Mouse (Mus musculus): ENCODE data around the gene Lcn2. TPM values are rescaled to one million over a fixed set of nuclear protein-coding genes. Genes with fewer than 3 reads are reported as not detected.

Gene Lcn2
- polyA plus RNA-seq, 1 experiment from 2014 or later, result 2.2 TPM

GRCm38 (mm10) chr2:32423481-32424331 lies 35.7 kb upstream of the Lcn2 start:
- Histone ChIP-seq H3K9me3 (no peaks in the 10 kb centered on the region), H3K4me1 (peaks cover 43% of the 10 kb centered on the region), H3K36me3 (peaks cover 23% of the 10 kb centered on the region), H3K9ac (peak overlapping the region; percentile 18; the same call in 1 of the 2 replicates), H3K4me2 (peak overlapping the region; percentile 77), H3K27me3 (no peaks in the 10 kb centered on the region), H3K4me3 (peak overlapping the region; percentile 39), H3K27ac (peak overlapping the region; percentile 97)
- 2% methylated on average over 14 of the region's 14 CpGs for WGBS
- ATAC-seq (ENCODE audit: borderline replicate concordance, extremely low read depth, low FRiP score, low TSS enrichment), result peak; percentile 91

DNA sequence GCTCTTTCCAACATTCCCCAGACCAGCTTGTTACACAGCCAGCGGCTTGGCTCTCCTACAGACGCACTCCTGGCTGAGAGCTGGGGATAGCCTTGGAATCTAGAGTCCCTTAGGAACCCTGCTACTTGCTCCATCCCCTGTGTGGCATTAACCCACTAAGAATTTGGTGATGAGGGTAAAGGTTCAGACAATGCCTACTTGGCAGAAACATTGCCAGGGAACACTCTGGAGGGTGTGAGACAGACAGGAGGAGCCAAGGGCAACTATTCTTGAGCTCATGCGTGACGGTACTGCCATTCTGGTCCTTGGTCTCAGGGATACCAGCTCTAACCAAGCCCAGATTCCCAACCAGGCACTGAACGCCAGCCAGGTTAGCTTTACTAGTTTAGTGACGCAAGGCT lies 33.8 kb upstream of the Lcn2 start:
- peaks cover 30% of the 10 kb centered on the region for H3K4me1 ChIP-seq
- ATAC-seq (ENCODE audit: borderline replicate concordance, extremely low read depth, low FRiP score, low TSS enrichment), result no peak
- no peak overlapping the region for H3K4me3 ChIP-seq
- H3K9me3 ChIP-seq, result no peaks in the 10 kb centered on the region
- 92% methylated on average over 6 of the region's 6 CpGs for WGBS
- peaks cover 41% of the 10 kb centered on the region for H3K36me3 ChIP-seq
- H3K27me3 ChIP-seq, result no peaks in the 10 kb centered on the region
- 0 out of 2 replicates have a peak overlapping the region, but pooled peaks have one; percentile 97 for H3K27ac ChIP-seq
- no peak overlapping the region for H3K9ac ChIP-seq
- no peak overlapping the region for H3K4me2 ChIP-seq

- H3K4me3 ChIP-seq, result no peak overlapping the region
- no peaks in the 10 kb centered on the region for H3K27me3 ChIP-seq
- no peaks in the 10 kb centered on the region for H3K9me3 ChIP-seq
- H3K4me2 ChIP-seq, result no peak overlapping the region
- peaks cover 53% of the 10 kb centered on the region for H3K36me3 ChIP-seq
- H3K27ac ChIP-seq, result no peak overlapping the region
- H3K4me1 ChIP-seq, result peaks cover 30% of the 10 kb centered on the region
- ATAC-seq (ENCODE audit: borderline replicate concordance, extremely low read depth, low FRiP score, low TSS enrichment), result no peak
- no peak overlapping the region for H3K9ac ChIP-seq
- 87% methylated on average over 6 of the region's 6 CpGs for WGBS
Observed at GRCm38 (mm10) chr2:32420647-32421046, 32.6 kb upstream of the Lcn2 start.

- Histone ChIP-seq H3K4me2 (no peak overlapping the region), H3K4me1 (peaks cover 29% of the 10 kb centered on the region), H3K36me3 (peaks cover 58% of the 10 kb centered on the region), H3K27ac (no peak overlapping the region), H3K9me3 (no peaks in the 10 kb centered on the region), H3K9ac (no peak overlapping the region), H3K27me3 (no peaks in the 10 kb centered on the region), H3K4me3 (no peak overlapping the region)
- WGBS, result 90% methylated on average over 12 of the region's 12 CpGs
- no peak for ATAC-seq (ENCODE audit: borderline replicate concordance, extremely low read depth, low FRiP score, low TSS enrichment)
Observed at GRCm38 (mm10) chr2:32420066-32420608, 32.1 kb upstream of the Lcn2 start.

- Histone ChIP-seq H3K27me3 (no peaks in the 10 kb centered on the region), H3K4me1 (peaks cover 23% of the 10 kb centered on the region), H3K4me3 (no peak overlapping the region), H3K27ac (no peak overlapping the region), H3K9ac (no peak overlapping the region), H3K9me3 (no peaks in the 10 kb centered on the region), H3K4me2 (no peak overlapping the region), H3K36me3 (peaks cover 61% of the 10 kb centered on the region)
- 71% methylated on average over 3 of the region's 3 CpGs for WGBS
- ATAC-seq (ENCODE audit: borderline replicate concordance, extremely low read depth, low FRiP score, low TSS enrichment), result no peak
Observed at GRCm38 (mm10) chr2:32419359-32419758, 31.3 kb upstream of the Lcn2 start.

DNA sequence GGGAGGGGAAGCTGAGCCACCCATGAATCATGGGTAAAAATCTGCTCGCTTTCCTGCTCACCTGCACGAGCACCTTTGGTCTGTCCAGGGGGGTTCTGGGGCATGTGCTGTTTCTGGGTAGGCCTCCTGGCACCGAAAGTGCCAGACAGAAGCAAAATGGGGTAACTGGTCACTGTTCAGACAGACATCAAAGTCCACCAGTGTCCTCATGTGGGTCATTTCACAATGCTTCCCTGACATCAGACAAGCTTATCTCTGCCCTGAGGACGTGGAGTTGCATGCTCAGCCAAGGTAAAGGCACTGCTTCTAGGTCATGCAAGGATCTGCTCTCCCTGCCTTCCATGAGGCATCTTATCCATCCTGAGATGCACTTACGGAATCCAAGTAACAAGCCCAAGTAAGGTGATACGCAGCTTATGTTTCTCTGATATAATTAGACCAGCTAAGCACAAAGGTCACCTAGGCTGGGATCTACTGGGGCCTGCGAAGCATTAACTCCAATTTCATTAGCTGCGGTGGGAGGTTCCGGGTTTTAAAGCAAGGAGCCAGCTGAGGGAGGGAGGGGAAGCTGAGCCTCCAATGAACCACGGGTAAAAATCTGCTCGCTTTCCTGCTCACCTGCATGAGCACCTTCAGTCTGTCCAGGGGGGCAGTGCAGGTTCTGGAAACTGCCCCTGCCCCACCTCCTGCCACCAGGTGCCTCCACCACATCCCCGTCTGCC lies 30.5 kb upstream of the Lcn2 start:
- WGBS, result 79% methylated on average over 12 of the region's 12 CpGs
- no peak overlapping the region for H3K27ac ChIP-seq
- no peak for ATAC-seq (ENCODE audit: borderline replicate concordance, extremely low read depth, low FRiP score, low TSS enrichment)

GRCm38 (mm10) chr2:32417486-32417885 lies 29.4 kb upstream of the Lcn2 start:
- Histone ChIP-seq H3K4me3 (no peak overlapping the region), H3K27ac (no peak overlapping the region), H3K4me1 (peaks cover 9% of the 10 kb centered on the region), H3K9ac (no peak overlapping the region), H3K36me3 (peaks cover 61% of the 10 kb centered on the region), H3K9me3 (no peaks in the 10 kb centered on the region), H3K4me2 (no peak overlapping the region), H3K27me3 (no peaks in the 10 kb centered on the region)
- ATAC-seq (ENCODE audit: borderline replicate concordance, extremely low read depth, low FRiP score, low TSS enrichment), result no peak
- 72% methylated on average over 8 of the region's 8 CpGs for WGBS

More for the DNA sequence above, 30.5 kb upstream of the Lcn2 start:
- Histone ChIP-seq H3K27me3 (no peaks in the 10 kb centered on the region), H3K9me3 (no peaks in the 10 kb centered on the region), H3K4me2 (no peak overlapping the region), H3K4me1 (peaks cover 20% of the 10 kb centered on the region), H3K4me3 (no peak overlapping the region), H3K36me3 (peaks cover 61% of the 10 kb centered on the region), H3K9ac (no peak overlapping the region)

DNA sequence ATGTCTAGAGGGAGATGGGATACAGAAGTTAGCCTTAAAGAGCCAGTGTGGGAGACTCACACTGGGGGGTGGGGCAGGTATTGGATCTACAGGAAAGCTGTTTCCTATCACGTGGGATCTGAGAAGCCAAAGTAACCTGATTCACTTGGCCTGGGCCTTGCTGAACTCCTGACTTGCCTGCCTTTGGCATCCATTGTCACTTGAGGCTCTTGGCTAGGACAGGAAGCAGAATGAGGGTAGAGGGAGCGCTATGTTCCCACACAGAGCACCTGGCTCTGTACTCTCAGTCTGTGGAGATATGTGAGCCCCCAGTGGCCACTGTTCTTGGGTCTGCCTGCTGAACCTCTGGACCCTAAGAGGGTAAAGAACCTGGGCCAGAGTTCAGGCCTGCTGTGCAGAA lies 28.5 kb upstream of the Lcn2 start:
- Histone ChIP-seq H3K27ac (no peak overlapping the region), H3K9me3 (no peaks in the 10 kb centered on the region), H3K4me3 (no peak overlapping the region), H3K27me3 (no peaks in the 10 kb centered on the region), H3K4me1 (0 out of 2 replicates have a peak, but pooled peaks cover 5% of the 10 kb centered on the region), H3K4me2 (no peak overlapping the region), H3K9ac (no peak overlapping the region), H3K36me3 (peaks cover 61% of the 10 kb centered on the region)
- ATAC-seq (ENCODE audit: borderline replicate concordance, extremely low read depth, low FRiP score, low TSS enrichment), result no peak
- WGBS, result 78% methylated on average over 2 of the region's 2 CpGs

DNA sequence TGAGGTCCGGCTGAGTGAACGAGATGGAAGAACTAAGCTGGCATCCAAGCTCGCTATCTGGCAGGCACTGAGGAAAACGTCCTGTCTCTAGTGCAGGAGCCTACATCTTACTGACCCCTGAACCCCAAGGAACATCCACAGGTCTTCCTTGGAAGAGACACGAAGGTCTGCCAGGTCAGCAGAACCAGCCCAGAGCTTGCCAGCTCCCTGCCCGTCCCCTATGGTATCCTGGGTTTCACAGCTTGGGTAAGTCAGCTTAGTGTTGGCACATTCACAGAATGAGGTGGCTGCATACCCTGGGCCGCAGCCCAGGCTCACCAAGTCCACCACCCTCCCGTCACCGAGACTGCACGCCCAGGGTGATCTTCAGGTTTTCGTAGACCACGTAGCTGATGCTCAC lies 27.7 kb upstream of the Lcn2 start:
- ATAC-seq (ENCODE audit: borderline replicate concordance, extremely low read depth, low FRiP score, low TSS enrichment), result no peak
- peaks cover 59% of the 10 kb centered on the region for H3K36me3 ChIP-seq
- no peaks in the 10 kb centered on the region for H3K9me3 ChIP-seq
- 0 out of 2 replicates have a peak, but pooled peaks cover 5% of the 10 kb centered on the region for H3K4me1 ChIP-seq
- H3K27me3 ChIP-seq, result no peaks in the 10 kb centered on the region
- no peak overlapping the region for H3K27ac ChIP-seq
- H3K4me2 ChIP-seq, result no peak overlapping the region
- H3K9ac ChIP-seq, result no peak overlapping the region
- 91% methylated on average over 12 of the region's 12 CpGs for WGBS
- H3K4me3 ChIP-seq, result no peak overlapping the region

GRCm38 (mm10) chr2:32413936-32414335 lies 25.9 kb upstream of the Lcn2 start:
- Histone ChIP-seq H3K4me3 (no peak overlapping the region), H3K9me3 (no peaks in the 10 kb centered on the region), H3K36me3 (peaks cover 41% of the 10 kb centered on the region), H3K4me1 (peaks cover 9% of the 10 kb centered on the region; the same call in 1 of the 2 replicates), H3K27ac (no peak overlapping the region), H3K27me3 (no peaks in the 10 kb centered on the region), H3K4me2 (no peak overlapping the region), H3K9ac (no peak overlapping the region)
- 44% methylated on average over 5 of the region's 5 CpGs for WGBS
- ATAC-seq (ENCODE audit: borderline replicate concordance, extremely low read depth, low FRiP score, low TSS enrichment), result no peak

DNA sequence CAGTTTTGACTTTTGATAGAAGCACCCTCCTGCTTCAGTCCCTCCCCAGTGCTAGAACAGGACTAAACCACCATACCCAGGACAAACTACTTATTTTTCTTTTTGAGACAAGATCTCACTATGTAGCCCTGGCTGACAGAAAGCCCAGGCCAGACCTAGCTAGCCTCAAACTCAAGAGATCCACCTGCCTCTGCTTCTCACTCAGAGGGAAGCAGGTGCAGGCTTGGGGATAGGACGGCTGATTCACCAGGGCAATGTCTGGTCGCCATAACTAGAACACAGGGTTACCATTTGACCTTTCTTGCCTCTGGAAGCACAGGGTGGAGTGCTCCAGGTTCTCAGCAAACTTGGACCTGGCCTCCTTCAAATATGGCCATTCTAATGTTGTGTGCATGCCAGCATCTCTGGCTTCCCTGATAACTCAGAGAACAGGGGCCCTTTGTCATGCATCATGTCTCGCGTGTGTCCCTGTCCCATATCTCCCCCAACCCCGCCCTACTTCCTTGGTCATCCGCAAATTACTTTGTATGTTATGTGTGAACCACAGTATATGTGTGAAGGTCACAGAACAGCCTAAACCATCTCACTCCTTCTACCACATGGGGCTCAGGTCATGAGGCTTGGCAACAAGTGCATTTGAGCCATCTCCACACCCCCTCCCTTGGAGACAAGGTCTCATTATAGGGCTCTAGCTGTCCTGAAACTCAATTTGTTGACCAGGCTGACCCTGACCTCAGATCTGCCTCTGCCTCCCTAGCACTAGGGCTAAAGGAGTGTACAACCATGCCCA lies 24.9 kb upstream of the Lcn2 start:
- ATAC-seq (ENCODE audit: borderline replicate concordance, extremely low read depth, low FRiP score, low TSS enrichment), result no peak
- no peak overlapping the region for H3K4me2 ChIP-seq
- no peak overlapping the region for H3K9ac ChIP-seq
- H3K9me3 ChIP-seq, result no peaks in the 10 kb centered on the region
- no peak overlapping the region for H3K27ac ChIP-seq
- peaks cover 31% of the 10 kb centered on the region for H3K36me3 ChIP-seq
- WGBS, result 85% methylated on average over 6 of the region's 6 CpGs
- no peak overlapping the region for H3K4me3 ChIP-seq
- no peaks in the 10 kb centered on the region for H3K27me3 ChIP-seq
- peaks cover 11% of the 10 kb centered on the region; the same call in 1 of the 2 replicates for H3K4me1 ChIP-seq
